Mouse (Mus musculus) liver, embryonic 11.5 days (tissue): ENCODE results near the gene Cdnf. TPM values are rescaled to one million over a fixed set of nuclear protein-coding genes. Genes with fewer than 3 reads are reported as not detected.

ENCODE experiments used
- ATAC-seq: fragments of 200-750 bp; cut with Nextera tagmentation; replicated peaks from 2 replicates; pipeline ENCODE4 v1.8.0; 2017; ENCODE audit warnings: moderate number of reproducible peaks, mild to moderate bottlenecking, moderate TSS enrichment, moderate library complexity; ENCODE audit not compliant: low FRiP score
- DNase-seq: peaks from one replicate; pipeline ENCODE4 v3.0.0-alpha.2; 2017; ENCODE audit warnings: low spot score
- H3K27ac ChIP-seq: fragments of 300-500 bp; sonication (generic); 2 replicates; pipeline ENCODE4 v1.5.1; 2014; ENCODE audit warnings: mild to moderate bottlenecking, low read depth, low read length, control low read depth
- H3K27me3 ChIP-seq: fragments of 300-500 bp; sonication (generic); replicated peaks from 2 replicates; pipeline ENCODE4 v1.6.1; 2014; ENCODE audit warnings: low read length, mixed read lengths; ENCODE audit not compliant: control insufficient read depth, insufficient read depth
- H3K36me3 ChIP-seq: fragments of 300-500 bp; sonication (generic); 2 replicates; pipeline ENCODE4 v1.6.1; 2014; ENCODE audit warnings: mild to moderate bottlenecking, low read length, moderate library complexity, mixed read lengths; ENCODE audit not compliant: control insufficient read depth, insufficient read depth
- H3K4me1 ChIP-seq: fragments of 300-500 bp; sonication (generic); replicated peaks from 2 replicates; pipeline ENCODE4 v1.6.1; 2014; ENCODE audit warnings: low read length, mixed read lengths; ENCODE audit not compliant: control insufficient read depth, insufficient read depth
- H3K4me2 ChIP-seq: fragments of 300-500 bp; sonication (generic); 2 replicates; pipeline ENCODE4 v1.6.1; 2014; ENCODE audit warnings: mild to moderate bottlenecking, control low read depth, moderate library complexity
- H3K4me3 ChIP-seq: fragments of 300-500 bp; sonication (generic); 2 replicates; pipeline ENCODE4 v1.5.1; 2014; ENCODE audit warnings: low read depth, low read length, control low read depth
- H3K9ac ChIP-seq: fragments of 300-500 bp; sonication (generic); 2 replicates; pipeline ENCODE4 v1.6.1; 2014; ENCODE audit warnings: low read depth, low read length, control low read depth
- H3K9me3 ChIP-seq: fragments of 300-500 bp; sonication (generic); 2 replicates; pipeline ENCODE4 v1.6.1; 2016; ENCODE audit warnings: low read length, inconsistent platforms, mixed read lengths; ENCODE audit not compliant: control insufficient read depth
- WGBS: fragments of 180-500 bp; shearing (Covaris S2); extraction: QIAGEN DNeasy Blood & Tissue Kit; methylation state at CpG from one replicate; pipeline ENCODE4 v1.1.7; 2014; 5-methylcytosine and 5-hydroxymethylcytosine counted together
- polyA plus RNA-seq: library from polyadenylated mRNA; unstranded; fragments of >200 nt; fragmentation: Nextera tagmentation; extraction: Ambion mirVana; gene quantifications from 2 replicates; pipeline ENCODE4 v1.2.1, GENCODE M21; 2014

Gene Cdnf
- polyA plus RNA-seq, 1 experiment from 2014 or later = 0.15 TPM

- no peak for DNase-seq
- Histone ChIP-seq H3K36me3 (no peaks in the 10 kb centered on the region), H3K9ac (no peak overlapping the region), H3K4me3 (no peak overlapping the region), H3K4me2 (no peak overlapping the region), H3K4me1 (no peaks in the 10 kb centered on the region), H3K27ac (no peak overlapping the region), H3K27me3 (no peaks in the 10 kb centered on the region), H3K9me3 (no peaks in the 10 kb centered on the region)
- WGBS = 81% methylated on average over 11 of the region's 11 CpGs
- no peak for ATAC-seq
These were observed 57.8 kb downstream of the Cdnf start for GRCm38 (mm10) chr2:3570606-3571005.

GRCm38 (mm10) chr2:3573883-3574282 is 61.1 kb downstream of the Cdnf start:
- DNase-seq (no peak), ATAC-seq (no peak)
- Histone ChIP-seq H3K4me1 (no peaks in the 10 kb centered on the region), H3K27ac (no peak overlapping the region), H3K36me3 (no peaks in the 10 kb centered on the region), H3K4me2 (no peak overlapping the region), H3K4me3 (no peak overlapping the region), H3K9ac (no peak overlapping the region), H3K27me3 (no peaks in the 10 kb centered on the region), H3K9me3 (no peaks in the 10 kb centered on the region)
- WGBS = 65% methylated on average over 7 of the region's 7 CpGs

GRCm38 (mm10) chr2:3575140-3575539 is 62.3 kb downstream of the Cdnf start:
- Histone ChIP-seq H3K27me3 (no peaks in the 10 kb centered on the region), H3K9me3 (no peaks in the 10 kb centered on the region), H3K4me1 (no peaks in the 10 kb centered on the region), H3K4me3 (no peak overlapping the region), H3K9ac (no peak overlapping the region), H3K4me2 (no peak overlapping the region), H3K27ac (no peak overlapping the region), H3K36me3 (no peaks in the 10 kb centered on the region)
- DNase-seq (no peak), ATAC-seq (no peak)
- 82% methylated on average over 1 of the region's 1 CpGs for WGBS

Other genes with a start within 250 kb of the Cdnf start
- 36.1 and 36.5 TPM in 2 replicates for gene Nmt2, start 228.8 kb upstream of the Cdnf start, polyA plus RNA-seq
- 34.5 and 37.3 TPM in 2 replicates for gene Rpp38, start 180.4 kb upstream of the Cdnf start, polyA plus RNA-seq
- gene Acbd7, start 176.9 kb upstream of the Cdnf start, polyA plus RNA-seq = 1.3 and 2.2 TPM in 2 replicates
- not detected in 2 replicates for gene Olah, start 115.8 kb upstream of the Cdnf start, polyA plus RNA-seq
- not detected in 2 replicates for gene Meig1, start 90.4 kb upstream of the Cdnf start, polyA plus RNA-seq
- 10.6 TPM in 2 replicates for gene Dclre1c, start 88.9 kb upstream of the Cdnf start, polyA plus RNA-seq
- 17.6 and 19.3 TPM in 2 replicates for gene Suv39h2, start 38.0 kb upstream of the Cdnf start, polyA plus RNA-seq
- gene Gm45902, start 240 bp upstream of the Cdnf start, polyA plus RNA-seq = 5.1 and 5.3 TPM in 2 replicates
- gene Hspa14, start 216 bp upstream of the Cdnf start, polyA plus RNA-seq = 145 and 159 TPM in 2 replicates
- gene Fam107b, start 57.5 kb downstream of the Cdnf start, polyA plus RNA-seq = 36.0 and 36.3 TPM in 2 replicates